Mouse (Mus musculus) ES-E14 (cell line): Measurements from ENCODE around the gene 4930519P11Rik.

Source experiments
- CHD2 ChIP-seq: IDR thresholded peaks from 2 replicates; pipeline ENCODE4 v1.6.1; 2014; ENCODE audit warnings: mild to moderate bottlenecking, low read depth, low read length, inconsistent platforms
- HCFC1 ChIP-seq: IDR thresholded peaks from 2 replicates; pipeline ENCODE4 v1.6.1; 2012; ENCODE audit warnings: low read length, inconsistent platforms, borderline replicate concordance; ENCODE audit not compliant: insufficient read depth
- MAFK ChIP-seq: IDR thresholded peaks from 2 replicates; pipeline ENCODE4 v1.6.1; 2014; ENCODE audit warnings: mild to moderate bottlenecking, low read depth, low read length, inconsistent platforms; ENCODE audit not compliant: insufficient read depth
- ZC3H11A ChIP-seq: IDR thresholded peaks from 2 replicates; pipeline ENCODE4 v1.6.1; 2012; ENCODE audit warnings: low read depth, mild to moderate bottlenecking, inconsistent platforms, low read length, borderline replicate concordance
- ZNF384 ChIP-seq: IDR thresholded peaks from 2 replicates; pipeline ENCODE4 v1.6.1; 2012; ENCODE audit warnings: low read depth, low read length, inconsistent platforms

GRCm38 (mm10) chr2:154648086-154648485 is 34.8 kb upstream of the 4930519P11Rik start:
- no peak for TF ChIP-seq MAFK
- TF ChIP-seq ZC3H11A = no peak
- TF ChIP-seq HCFC1 = no peak
- no peak; the same call in 1 of the 2 replicates for TF ChIP-seq CHD2
- no peak for TF ChIP-seq ZNF384
